Mouse (Mus musculus): ENCODE results near the gene Ppfia4. TPM values are rescaled to one million over a fixed set of nuclear protein-coding genes. Genes with fewer than 3 reads are reported as not detected.

The Ppfia4 gene
- polyA plus RNA-seq, 1 experiment from 2014 or later = 10.5 TPM

DNA sequence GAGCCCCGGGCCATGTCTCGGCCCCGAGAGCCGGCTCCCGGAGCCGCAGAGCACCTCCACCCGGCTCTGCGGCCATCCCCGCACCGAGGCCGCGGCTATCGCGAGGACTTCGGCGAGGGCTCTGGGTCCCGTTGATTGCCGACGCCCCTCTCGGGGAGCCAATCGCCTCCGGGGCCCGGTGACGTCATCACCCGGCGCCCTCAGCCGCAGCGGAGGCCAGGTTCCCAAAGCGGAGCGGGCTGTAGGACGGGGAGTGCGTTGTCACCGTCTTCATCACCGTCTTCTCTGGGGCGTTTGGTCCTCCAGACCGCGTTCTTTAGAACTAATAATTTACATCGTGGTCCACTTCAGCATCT lies 29.1 kb upstream of the Ppfia4 start, which contains the start of gene Tmem183a:
Gene Tmem183a, minus strand, starts transcription at position 123 of the 356 bp plus-strand sequence.
- under 1% methylated on average over 38 of the region's 38 CpGs for WGBS
- peaks cover 3 to 13% of the 10 kb centered on the region in 2 experiments; a peak in 3 of 4 replicates for H3K4me1 ChIP-seq (ENCODE audit: control insufficient read depth in 2 of 2, insufficient read depth in 2 of 2, low read length in 2 of 2)
- ATAC-seq (ENCODE audit: insufficient number of reproducible peaks, insufficient read depth, low FRiP score, low read depth) = peak; percentile 97

DNA sequence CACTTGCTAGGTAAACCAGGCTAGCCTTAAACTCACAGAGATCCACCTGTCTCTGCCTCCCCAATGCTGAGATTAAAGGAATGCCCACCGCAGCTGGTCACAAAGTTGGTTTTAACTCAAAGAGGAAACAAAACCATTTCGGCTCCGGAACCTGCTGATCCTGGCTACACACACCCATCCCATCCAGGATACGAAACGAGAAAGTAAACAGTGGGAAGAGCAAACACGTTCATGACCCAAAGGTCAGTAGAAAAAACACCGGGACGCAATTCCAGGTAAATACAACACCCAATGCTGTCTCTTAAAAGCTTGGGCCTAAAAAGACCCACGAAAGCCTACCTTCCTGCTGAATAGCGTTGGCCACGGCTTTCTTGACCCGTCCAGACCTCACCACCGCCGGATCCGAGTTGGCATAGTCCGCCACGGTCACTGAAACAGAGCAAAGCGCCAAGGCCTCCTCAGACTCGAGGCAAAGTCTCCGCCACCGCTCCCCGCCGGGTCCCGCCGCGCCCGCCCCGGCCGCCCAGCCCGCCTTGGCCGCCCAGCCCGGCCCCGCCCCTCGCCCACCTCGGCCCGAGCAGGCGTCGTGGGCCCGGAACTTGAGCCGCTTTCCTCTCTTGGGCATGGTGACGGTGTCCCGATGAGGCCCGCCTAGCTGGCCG lies 28.6 kb upstream of the Ppfia4 start:
- H3K4me1 ChIP-seq (ENCODE audit: control insufficient read depth in 2 of 2, insufficient read depth in 2 of 2, low read length in 2 of 2) = peaks cover 3 to 13% of the 10 kb centered on the region in 2 experiments; a peak in 3 of 4 replicates
- peaks cover 41% of the 10 kb centered on the region for H3K36me3 ChIP-seq (ENCODE audit: control insufficient read depth, insufficient read depth, low read length)
- ATAC-seq (ENCODE audit: insufficient number of reproducible peaks, insufficient read depth, low FRiP score, low read depth) = peak; percentile 88; the same call in 1 of the 2 replicates
- H3K27me3 ChIP-seq (ENCODE audit: control insufficient read depth, insufficient read depth, low read length) = no peaks in the 10 kb centered on the region
- H3K4me2 ChIP-seq (ENCODE audit: low read length) = peak overlapping the region; percentile 90
- H3K4me3 ChIP-seq (ENCODE audit: control insufficient read depth in 1 of 2, insufficient read depth in 1 of 2, low read depth in 1 of 2, low read length in 2 of 2) = peak overlapping the region; percentile 73 to 95
- peak overlapping the region in 1 of 2 experiments; percentile 78; a peak in 2 of 4 replicates for H3K27ac ChIP-seq (replicated peaks in 1 of 2; ENCODE audit: control insufficient read depth in 1 of 2, insufficient read depth in 1 of 2, low read depth in 2 of 2, low read length in 2 of 2)
- H3K9me3 ChIP-seq (ENCODE audit: control insufficient read depth, low read length) = no peaks in the 10 kb centered on the region
- WGBS = under 1% methylated on average over 44 of the region's 44 CpGs
- peak overlapping the region; percentile 88 for H3K9ac ChIP-seq (ENCODE audit: low read length)

More for the DNA sequence above, 29.1 kb upstream of the Ppfia4 start, which contains the start of gene Tmem183a:
- H3K4me3 ChIP-seq (ENCODE audit: control insufficient read depth in 1 of 2, insufficient read depth in 1 of 2, low read depth in 1 of 2, low read length in 2 of 2) = peak within 1 kb of the TSS; percentile 73 to 95
- H3K9ac ChIP-seq (ENCODE audit: low read length) = peak within 1 kb of the TSS; percentile 88
- H3K27ac ChIP-seq (replicated peaks in 1 of 2; ENCODE audit: control insufficient read depth in 1 of 2, insufficient read depth in 1 of 2, low read depth in 2 of 2, low read length in 2 of 2) = peak within 1 kb of the TSS; percentile 5 to 78; a peak in 3 of 4 replicates
- no peaks in the 10 kb centered on the region for H3K9me3 ChIP-seq (ENCODE audit: control insufficient read depth, low read length)
- no peaks in the 10 kb centered on the region for H3K27me3 ChIP-seq (ENCODE audit: control insufficient read depth, insufficient read depth, low read length)
- H3K4me2 ChIP-seq (ENCODE audit: low read length) = peak within 1 kb of the TSS; percentile 90
- H3K36me3 ChIP-seq (ENCODE audit: control insufficient read depth, insufficient read depth, low read length) = peaks cover 36% of the 10 kb centered on the region

DNA sequence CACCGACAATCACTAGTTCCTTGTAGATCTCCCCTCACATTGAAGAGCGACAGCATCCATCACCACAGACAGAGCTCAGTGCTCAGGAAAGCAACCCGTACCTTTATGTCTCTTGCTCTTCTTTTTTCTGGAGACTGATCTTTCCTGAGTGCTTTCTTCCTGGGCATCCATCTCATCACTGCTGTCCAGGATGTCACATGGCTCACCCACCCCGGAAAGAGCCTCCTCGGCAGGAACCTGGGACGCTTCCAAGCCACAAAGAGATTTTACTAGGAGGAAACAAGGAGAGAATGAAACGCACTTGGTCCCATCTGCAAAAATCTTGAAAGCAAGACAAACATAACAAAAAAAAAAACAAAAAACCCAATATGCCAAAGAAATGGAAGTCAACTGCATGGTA lies 27.9 kb upstream of the Ppfia4 start:
- H3K4me1 ChIP-seq (ENCODE audit: control insufficient read depth in 2 of 2, insufficient read depth in 2 of 2, low read length in 2 of 2) = peaks cover 3 to 13% of the 10 kb centered on the region in 2 experiments; a peak in 3 of 4 replicates
- H3K9ac ChIP-seq (ENCODE audit: low read length) = peak overlapping the region; percentile 88
- 63% methylated on average over 7 of the region's 7 CpGs for WGBS
- no peaks in the 10 kb centered on the region for H3K27me3 ChIP-seq (ENCODE audit: control insufficient read depth, insufficient read depth, low read length)
- ATAC-seq (ENCODE audit: insufficient number of reproducible peaks, insufficient read depth, low FRiP score, low read depth) = no peak
- H3K9me3 ChIP-seq (ENCODE audit: control insufficient read depth, low read length) = no peaks in the 10 kb centered on the region
- peaks cover 48% of the 10 kb centered on the region for H3K36me3 ChIP-seq (ENCODE audit: control insufficient read depth, insufficient read depth, low read length)
- peak overlapping the region; percentile 90 for H3K4me2 ChIP-seq (ENCODE audit: low read length)
- H3K27ac ChIP-seq (replicated peaks in 1 of 2; ENCODE audit: control insufficient read depth in 1 of 2, insufficient read depth in 1 of 2, low read depth in 2 of 2, low read length in 2 of 2) = no peak overlapping the region
- H3K4me3 ChIP-seq (ENCODE audit: control insufficient read depth in 1 of 2, insufficient read depth in 1 of 2, low read depth in 1 of 2, low read length in 2 of 2) = peak overlapping the region; percentile 73 to 95; a peak in 3 of 4 replicates

- H3K36me3 ChIP-seq (ENCODE audit: control insufficient read depth, insufficient read depth, low read length) = peaks cover 80% of the 10 kb centered on the region
- no peak overlapping the region for H3K4me3 ChIP-seq (ENCODE audit: control insufficient read depth in 1 of 2, insufficient read depth in 1 of 2, low read depth in 1 of 2, low read length in 2 of 2)
- H3K27ac ChIP-seq (replicated peaks in 1 of 2; ENCODE audit: control insufficient read depth in 1 of 2, insufficient read depth in 1 of 2, low read depth in 2 of 2, low read length in 2 of 2) = no peak overlapping the region
- H3K4me2 ChIP-seq (ENCODE audit: low read length) = no peak overlapping the region
- no peaks in the 10 kb centered on the region for H3K9me3 ChIP-seq (ENCODE audit: control insufficient read depth, low read length)
- H3K4me1 ChIP-seq (ENCODE audit: control insufficient read depth in 2 of 2, insufficient read depth in 2 of 2, low read length in 2 of 2) = peaks cover 3 to 12% of the 10 kb centered on the region in 2 experiments; a peak in 3 of 4 replicates
- H3K27me3 ChIP-seq (ENCODE audit: control insufficient read depth, insufficient read depth, low read length) = no peaks in the 10 kb centered on the region
- ATAC-seq (ENCODE audit: insufficient number of reproducible peaks, insufficient read depth, low FRiP score, low read depth) = no peak
- WGBS = 90% methylated on average over 4 of the region's 4 CpGs
- no peak overlapping the region for H3K9ac ChIP-seq (ENCODE audit: low read length)
Observed at GRCm38 (mm10) chr1:134357461-134357860, 24.7 kb upstream of the Ppfia4 start.

DNA sequence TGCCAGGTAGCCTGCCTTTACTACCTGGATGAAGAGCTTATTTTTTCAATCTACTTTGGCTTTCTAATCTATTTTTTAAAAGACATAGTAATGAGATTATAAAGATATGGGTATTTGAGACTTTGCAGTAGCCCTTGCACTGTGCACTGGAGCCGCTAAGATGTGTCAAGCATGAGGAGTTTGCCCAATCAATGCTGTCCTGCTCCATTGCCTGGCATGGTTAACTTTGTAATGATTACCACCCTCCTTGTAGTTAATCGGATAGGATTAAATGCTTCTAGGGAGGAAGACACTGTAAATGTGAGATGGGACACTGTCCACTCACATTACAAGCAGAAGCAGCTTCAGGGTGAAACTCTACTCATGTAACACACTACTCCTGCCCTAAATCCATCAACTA lies 20.6 kb upstream of the Ppfia4 start:
- Histone ChIP-seq H3K9me3 (ENCODE audit: control insufficient read depth, low read length) (no peaks in the 10 kb centered on the region), H3K4me3 (ENCODE audit: control insufficient read depth in 1 of 2, insufficient read depth in 1 of 2, low read depth in 1 of 2, low read length in 2 of 2) (no peak overlapping the region), H3K4me1 (ENCODE audit: control insufficient read depth in 2 of 2, insufficient read depth in 2 of 2, low read length in 2 of 2) (no peaks in the 10 kb centered on the region; a peak in 1 of 4 replicates), H3K4me2 (ENCODE audit: low read length) (no peak overlapping the region), H3K27me3 (ENCODE audit: control insufficient read depth, insufficient read depth, low read length) (no peaks in the 10 kb centered on the region), H3K9ac (ENCODE audit: low read length) (no peak overlapping the region), H3K36me3 (ENCODE audit: control insufficient read depth, insufficient read depth, low read length) (peaks cover 94% of the 10 kb centered on the region), H3K27ac (replicated peaks in 1 of 2; ENCODE audit: control insufficient read depth in 1 of 2, insufficient read depth in 1 of 2, low read depth in 2 of 2, low read length in 2 of 2) (no peak overlapping the region)
- ATAC-seq (ENCODE audit: insufficient number of reproducible peaks, insufficient read depth, low FRiP score, low read depth) = no peak
- 97% methylated on average over 2 of the region's 2 CpGs for WGBS

DNA sequence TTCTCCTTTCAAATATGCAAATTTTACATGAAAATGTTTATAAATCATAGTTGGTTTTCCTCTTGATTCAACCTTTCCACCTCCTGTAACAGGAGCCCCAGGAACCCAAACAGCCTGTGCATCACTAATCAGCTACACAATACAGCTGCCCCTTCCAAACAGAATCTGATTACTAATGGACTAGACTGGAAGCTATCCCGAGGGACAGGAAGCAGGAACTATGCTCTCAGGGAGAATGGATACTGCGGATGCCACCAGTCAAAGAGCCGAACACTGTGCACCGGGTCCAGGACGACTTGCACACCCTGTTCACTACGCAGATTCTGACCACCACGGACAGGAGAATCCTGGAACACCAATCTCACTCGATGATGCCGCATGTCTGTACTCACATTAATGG lies 15.1 kb upstream of the Ppfia4 start:
- H3K4me1 ChIP-seq (ENCODE audit: control insufficient read depth in 2 of 2, insufficient read depth in 2 of 2, low read length in 2 of 2) = peaks cover 7 to 30% of the 10 kb centered on the region in 2 experiments
- no peak overlapping the region for H3K4me3 ChIP-seq (ENCODE audit: control insufficient read depth in 1 of 2, insufficient read depth in 1 of 2, low read depth in 1 of 2, low read length in 2 of 2)
- H3K27ac ChIP-seq (replicated peaks in 1 of 2; ENCODE audit: control insufficient read depth in 1 of 2, insufficient read depth in 1 of 2, low read depth in 2 of 2, low read length in 2 of 2) = no peak overlapping the region
- no peak overlapping the region for H3K9ac ChIP-seq (ENCODE audit: low read length)
- no peaks in the 10 kb centered on the region for H3K9me3 ChIP-seq (ENCODE audit: control insufficient read depth, low read length)
- H3K27me3 ChIP-seq (ENCODE audit: control insufficient read depth, insufficient read depth, low read length) = no peaks in the 10 kb centered on the region
- H3K4me2 ChIP-seq (ENCODE audit: low read length) = no peak overlapping the region
- 77% methylated on average over 9 of the region's 9 CpGs for WGBS
- ATAC-seq (ENCODE audit: insufficient number of reproducible peaks, insufficient read depth, low FRiP score, low read depth) = no peak
- peaks cover 67% of the 10 kb centered on the region for H3K36me3 ChIP-seq (ENCODE audit: control insufficient read depth, insufficient read depth, low read length)

DNA sequence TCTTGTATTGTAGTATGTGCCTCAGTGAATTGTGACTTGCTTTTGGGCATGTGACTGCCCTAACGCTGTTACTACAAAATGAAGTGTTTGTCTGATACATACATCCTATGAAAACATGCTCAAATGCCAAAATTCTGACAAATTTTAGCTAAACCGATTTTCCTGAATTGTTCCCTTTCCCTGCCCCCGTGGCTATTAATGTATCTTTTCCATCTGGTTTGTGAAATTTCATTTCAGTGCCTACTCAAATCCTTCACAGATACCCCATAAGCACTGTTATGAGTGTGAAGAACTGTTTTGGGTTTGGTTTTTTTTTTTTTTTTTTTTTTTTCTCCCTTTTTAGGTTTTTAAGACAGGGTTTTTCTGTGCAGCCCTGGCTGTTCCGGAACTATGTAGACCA lies 12.3 kb upstream of the Ppfia4 start:
- H3K4me1 ChIP-seq (ENCODE audit: control insufficient read depth in 2 of 2, insufficient read depth in 2 of 2, low read length in 2 of 2) = peaks cover 12 to 43% of the 10 kb centered on the region in 2 experiments
- peak overlapping the region; percentile 78 for H3K4me2 ChIP-seq (ENCODE audit: low read length)
- H3K4me3 ChIP-seq (ENCODE audit: control insufficient read depth in 1 of 2, insufficient read depth in 1 of 2, low read depth in 1 of 2, low read length in 2 of 2) = peak overlapping the region in 1 of 2 experiments; percentile 53; a peak in 2 of 4 replicates
- H3K36me3 ChIP-seq (ENCODE audit: control insufficient read depth, insufficient read depth, low read length) = peaks cover 40% of the 10 kb centered on the region
- no peak overlapping the region for H3K9ac ChIP-seq (ENCODE audit: low read length)
- no peaks in the 10 kb centered on the region for H3K9me3 ChIP-seq (ENCODE audit: control insufficient read depth, low read length)
- no peak for ATAC-seq (ENCODE audit: insufficient number of reproducible peaks, insufficient read depth, low FRiP score, low read depth)
- peak overlapping the region; percentile 40 to 63; a peak in 2 of 4 replicates for H3K27ac ChIP-seq (replicated peaks in 1 of 2; ENCODE audit: control insufficient read depth in 1 of 2, insufficient read depth in 1 of 2, low read depth in 2 of 2, low read length in 2 of 2)
- 76% methylated on average over 4 of the region's 4 CpGs for WGBS
- no peaks in the 10 kb centered on the region for H3K27me3 ChIP-seq (ENCODE audit: control insufficient read depth, insufficient read depth, low read length)

Data from heart, embryonic 14.5 days (tissue).